Mouse (Mus musculus) adrenal gland, postnatal 36 days (tissue): ENCODE results near the gene Col6a4. TPM values are rescaled to one million over a fixed set of nuclear protein-coding genes. Genes with fewer than 3 reads are reported as not detected.

ENCODE experiments used
- DNase-seq, 2 experiments: peaks; one replicate each; pipeline ENCODE4 v3.0.0; 2021; ENCODE audit warnings: mixed read lengths in 1 of 2
- total RNA-seq, 2 experiments: library from RNA; stranded (reverse); gene quantifications; 2 replicates each; pipeline ENCODE4 v1.2.3; 2021

The Col6a4 gene
- total RNA-seq, 2 experiments from 2014 or later = 0.36 to 0.46 TPM

DNA sequence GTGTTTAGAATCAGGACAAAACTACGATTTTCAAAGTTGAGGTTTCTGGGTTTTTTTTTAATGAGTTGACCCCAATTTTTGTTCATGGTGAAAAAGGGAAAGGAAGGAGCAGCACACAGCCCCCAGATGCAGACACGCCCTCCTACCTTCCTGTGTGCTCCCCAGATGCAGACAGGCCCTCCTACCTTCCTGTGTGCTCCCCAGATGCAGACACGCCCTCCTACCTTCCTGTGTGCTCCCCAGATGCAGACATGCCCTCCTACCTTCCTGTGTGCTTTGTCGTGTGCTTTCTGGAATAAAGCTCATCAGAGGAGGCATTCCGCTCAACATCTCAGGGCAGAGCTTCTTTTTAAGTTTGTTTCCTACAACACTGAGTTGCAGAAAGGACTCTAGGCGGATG is 24.9 kb downstream of the Col6a4 start:
- DNase-seq = no peak

DNA sequence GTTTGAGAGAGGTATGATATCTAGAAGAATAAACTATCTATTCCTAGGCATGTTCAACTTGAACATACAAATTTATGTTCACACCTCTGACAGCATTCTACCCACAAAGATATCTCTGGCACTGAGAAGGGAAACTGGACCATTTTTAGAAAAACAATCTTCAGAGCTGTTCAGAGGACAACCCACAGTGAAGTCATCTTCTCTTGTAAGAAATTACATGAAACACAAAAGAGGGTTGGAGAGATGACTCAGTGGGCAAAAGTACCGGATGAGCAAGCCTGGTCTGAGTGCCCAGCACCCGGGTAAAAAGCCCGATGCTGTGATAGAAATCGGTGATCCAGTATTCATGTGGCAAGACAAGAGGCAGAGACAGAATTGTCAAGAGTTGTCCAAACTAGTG is 43.1 kb downstream of the Col6a4 start:
- DNase-seq = no peak

DNA sequence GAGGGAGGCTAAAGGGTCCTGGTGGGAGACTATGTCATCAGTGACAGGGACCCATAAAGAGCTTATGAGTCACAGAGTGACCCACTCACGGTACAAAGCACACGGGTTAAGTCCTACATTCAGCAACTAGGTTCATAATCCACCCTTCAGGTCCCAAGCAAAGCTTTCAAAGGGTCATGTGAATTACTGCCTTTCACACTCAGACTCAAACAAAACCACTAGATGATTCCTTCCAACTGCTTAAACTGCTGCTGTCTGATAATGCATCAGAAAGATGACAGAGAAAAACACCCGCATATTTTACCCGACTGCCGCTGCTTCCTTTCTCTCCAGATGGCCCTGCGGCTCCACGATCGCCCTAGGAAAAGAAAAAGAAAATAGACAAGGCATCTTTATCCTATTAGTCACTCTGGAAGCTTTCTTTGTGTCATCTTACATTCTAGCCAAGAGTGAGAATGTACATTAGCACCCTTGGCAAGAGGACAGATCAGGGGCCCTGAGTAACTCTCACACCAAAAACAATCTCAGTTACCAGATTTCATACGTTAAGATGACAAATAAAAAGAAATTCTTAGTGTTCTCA is 52.6 kb downstream of the Col6a4 start:
- DNase-seq = no peak

DNA sequence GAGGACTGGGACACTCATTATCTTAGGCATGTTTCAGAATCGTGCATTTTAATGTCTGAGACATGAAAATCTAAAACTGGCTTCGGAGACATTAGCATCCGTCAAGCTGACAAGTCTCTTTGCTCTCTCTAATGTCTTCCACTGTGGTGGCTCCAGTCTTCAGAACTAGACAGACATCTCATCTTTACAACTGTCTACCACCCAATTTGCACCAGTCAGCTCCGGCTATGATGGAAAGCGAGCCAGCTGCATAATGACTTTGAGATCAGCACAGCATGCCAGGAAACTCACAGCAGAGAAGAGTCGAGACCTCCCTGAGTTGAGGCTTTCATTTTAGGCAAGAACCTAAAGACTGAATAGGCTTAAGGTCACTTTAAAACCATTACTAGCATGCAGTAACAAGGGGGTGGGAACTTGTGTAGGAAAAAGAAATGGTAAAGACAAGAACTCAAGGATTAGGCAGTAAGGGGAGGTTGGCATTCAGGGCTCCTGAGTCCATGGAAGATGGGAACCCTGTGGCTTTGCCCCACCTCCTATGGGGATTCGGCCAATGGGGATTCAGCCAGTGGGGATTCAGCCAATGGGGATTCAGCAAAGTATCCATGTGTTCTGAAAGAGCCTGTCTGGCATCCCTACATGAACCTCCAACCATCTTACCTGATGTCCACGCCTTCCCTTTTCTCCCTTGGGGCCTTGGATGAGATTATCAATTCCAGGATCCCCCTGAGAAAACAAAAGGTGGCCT is 56.5 kb downstream of the Col6a4 start:
- DNase-seq = no peak

GRCm38 (mm10) chr9:106039276-106039675 is 57.3 kb downstream of the Col6a4 start:
- DNase-seq = no peak

- DNase-seq = peak; percentile 43 to 68
These were observed 57.7 kb downstream of the Col6a4 start for GRCm38 (mm10) chr9:106038865-106039264.

- peak; percentile 24 to 33 for DNase-seq
These were observed 80.9 kb downstream of the Col6a4 start for GRCm38 (mm10) chr9:106015666-106016065.

GRCm38 (mm10) chr9:106013139-106013538 is 83.4 kb downstream of the Col6a4 start:
- DNase-seq = no peak

DNA sequence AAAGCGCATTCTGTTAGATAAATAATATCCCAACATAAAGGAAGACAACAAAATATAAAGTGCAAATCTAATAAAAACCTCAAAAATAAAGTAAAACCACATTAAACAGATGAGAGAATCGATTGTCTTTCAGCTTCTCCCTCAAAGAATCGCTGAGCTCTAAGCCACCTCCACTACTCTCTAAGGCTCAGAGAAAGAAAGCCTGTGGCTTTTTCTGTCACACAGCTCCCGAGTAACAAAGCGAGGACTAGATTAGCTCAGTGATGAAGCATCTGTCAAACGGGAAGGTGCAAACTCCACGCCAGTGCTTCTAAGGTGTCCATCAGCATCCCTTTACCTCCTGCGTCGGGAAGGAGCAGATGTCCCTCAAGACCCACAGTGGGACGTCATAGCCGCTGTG is 98.6 kb downstream of the Col6a4 start:
- DNase-seq = no peak

DNA sequence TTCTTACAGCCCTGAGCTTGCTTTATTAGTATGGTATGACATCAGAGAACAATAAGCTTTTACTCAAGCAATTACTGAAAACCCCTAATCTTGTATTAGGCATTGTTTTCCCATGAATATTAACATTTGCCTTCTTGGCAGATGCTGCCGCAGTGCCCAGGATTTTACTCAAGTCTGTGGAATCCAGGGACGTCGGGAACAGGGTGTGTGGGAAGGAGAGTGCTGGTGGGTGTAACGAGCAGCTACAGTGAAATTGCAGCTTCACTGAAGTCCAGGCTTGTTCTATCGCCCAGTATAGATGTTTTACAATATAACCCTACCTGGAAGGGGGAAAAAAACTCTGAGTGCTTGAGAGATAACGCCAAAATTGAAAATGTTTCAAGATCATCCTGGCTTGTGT is 104.2 kb downstream of the Col6a4 start:
- DNase-seq = no peak

DNA sequence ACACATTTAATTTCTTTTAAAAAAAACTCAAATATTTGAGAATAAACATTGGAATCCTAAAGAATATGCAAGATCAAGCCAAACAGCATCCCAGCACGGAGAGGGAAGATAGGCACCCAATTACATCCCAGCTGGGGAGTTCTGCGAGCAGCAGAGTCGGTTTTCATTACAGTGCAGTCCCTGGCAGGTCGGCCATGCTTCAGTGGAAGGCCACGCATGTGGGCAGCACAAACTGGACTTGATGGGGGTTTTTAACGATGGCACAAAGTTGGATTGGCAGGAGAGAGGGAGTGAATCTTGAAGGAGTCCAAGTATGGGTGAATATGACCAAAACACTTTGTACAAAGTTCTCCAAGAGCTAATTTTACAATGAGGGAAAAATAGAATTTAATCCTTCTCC is 106.5 kb downstream of the Col6a4 start:
- no peak for DNase-seq

DNA sequence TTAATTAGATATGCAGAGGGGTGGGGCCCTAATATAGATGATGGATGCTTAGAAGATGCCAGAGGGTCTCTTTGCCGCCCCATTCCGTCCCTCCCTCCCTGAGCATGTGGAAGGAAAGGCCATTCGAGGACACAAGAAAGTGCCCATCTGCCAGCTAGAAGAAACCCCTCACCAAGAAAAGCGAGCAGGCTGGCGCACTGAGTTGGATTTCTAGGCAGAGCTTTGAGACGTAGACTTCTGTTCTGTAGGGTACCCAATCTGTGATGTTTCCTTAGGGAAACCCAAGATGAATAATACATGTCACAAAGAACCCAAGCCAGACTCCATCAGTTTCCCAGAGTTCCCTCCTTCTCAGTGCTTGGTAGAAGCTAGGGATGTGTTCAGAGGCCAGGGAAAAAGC is 107.1 kb downstream of the Col6a4 start:
- no peak for DNase-seq

DNA sequence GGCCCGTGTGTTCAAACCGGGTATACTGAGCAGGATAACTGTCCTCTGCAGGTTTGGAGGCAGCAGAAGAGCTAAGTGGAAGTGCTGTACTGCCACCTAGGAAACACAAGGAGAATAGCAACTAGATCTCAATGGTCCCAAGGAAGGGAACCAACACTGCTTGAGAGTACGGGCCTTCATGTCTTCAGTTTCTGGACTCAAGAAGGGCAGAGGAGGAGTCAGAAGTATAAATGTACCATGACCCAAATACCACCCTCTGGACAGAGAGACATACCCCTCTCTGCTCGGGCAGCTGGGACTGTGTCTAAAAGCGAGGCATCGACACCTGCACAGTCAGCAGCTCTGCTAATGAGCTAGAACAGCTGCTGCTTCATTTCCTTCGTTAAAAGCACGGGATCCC is 108.5 kb downstream of the Col6a4 start:
- no peak for DNase-seq

- no peak for DNase-seq
These were observed 111.6 kb downstream of the Col6a4 start for GRCm38 (mm10) chr9:105984931-105985519.

DNA sequence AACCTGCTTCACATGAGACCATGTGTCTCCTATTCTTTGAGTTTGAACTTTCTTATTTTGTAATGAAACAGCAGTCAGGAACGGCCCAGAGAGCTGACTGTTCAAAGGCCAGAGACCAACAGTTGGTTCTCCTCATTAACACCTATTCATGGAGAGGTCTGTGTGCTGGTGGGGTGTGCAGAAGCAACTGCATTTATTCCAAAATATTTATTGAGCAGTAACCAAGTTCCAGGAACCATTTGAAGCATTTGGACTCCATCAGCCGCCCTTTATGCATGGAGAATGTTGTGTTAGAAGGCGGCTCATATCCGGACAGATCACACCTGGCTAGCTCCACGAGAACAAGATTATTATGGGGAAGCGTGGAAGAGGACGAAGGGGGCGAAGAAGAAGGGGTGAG is 118.1 kb downstream of the Col6a4 start:
- no peak for DNase-seq

- no peak for DNase-seq
These were observed 119.7 kb downstream of the Col6a4 start for GRCm38 (mm10) chr9:105976871-105977270.

GRCm38 (mm10) chr9:105976314-105976713 is 120.3 kb downstream of the Col6a4 start:
- no peak for DNase-seq

GRCm38 (mm10) chr9:105973736-105974135 is 122.8 kb downstream of the Col6a4 start:
- no peak for DNase-seq

DNA sequence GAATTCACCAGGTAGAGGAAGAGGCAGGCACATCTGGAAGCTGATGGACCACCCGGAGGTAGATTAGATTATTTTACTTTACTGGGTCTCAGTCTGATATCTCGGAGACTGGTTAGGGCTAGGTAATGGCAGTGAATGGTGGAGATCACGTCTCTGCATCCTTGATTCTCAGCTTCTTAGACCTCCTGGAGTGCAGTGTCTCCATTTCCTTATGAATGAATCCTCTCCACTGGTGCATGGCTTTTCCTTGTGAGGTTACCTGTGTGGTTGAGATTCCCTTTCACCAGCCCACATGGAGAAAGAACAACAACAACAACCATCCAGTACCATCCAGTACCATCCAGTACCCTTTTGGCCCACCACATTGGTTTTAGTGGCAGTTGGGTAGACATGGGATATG is 124.6 kb downstream of the Col6a4 start:
- no peak for DNase-seq

GRCm38 (mm10) chr9:105971351-105971894 is 125.2 kb downstream of the Col6a4 start:
- no peak for DNase-seq

DNA sequence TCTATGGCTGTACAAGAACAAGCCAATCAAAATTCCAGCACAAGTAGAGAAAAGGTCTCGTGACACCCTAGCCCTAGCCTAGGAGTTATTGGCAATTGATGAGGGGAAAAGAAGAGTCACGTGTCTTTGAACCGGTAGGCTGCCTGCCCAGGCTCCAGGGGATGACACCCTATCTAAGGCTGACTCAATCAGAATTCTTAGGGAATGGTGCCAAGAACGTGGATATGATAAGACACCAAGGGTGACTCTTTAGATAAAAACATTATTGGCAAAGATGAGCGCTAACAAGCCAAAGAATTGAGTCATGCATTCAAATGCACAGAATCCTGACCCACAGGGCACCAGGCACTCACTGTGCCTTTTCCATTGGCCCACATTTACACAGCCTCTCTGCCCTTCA is 125.7 kb downstream of the Col6a4 start:
- DNase-seq = peak in 1 of 2 experiments; percentile 12

DNA sequence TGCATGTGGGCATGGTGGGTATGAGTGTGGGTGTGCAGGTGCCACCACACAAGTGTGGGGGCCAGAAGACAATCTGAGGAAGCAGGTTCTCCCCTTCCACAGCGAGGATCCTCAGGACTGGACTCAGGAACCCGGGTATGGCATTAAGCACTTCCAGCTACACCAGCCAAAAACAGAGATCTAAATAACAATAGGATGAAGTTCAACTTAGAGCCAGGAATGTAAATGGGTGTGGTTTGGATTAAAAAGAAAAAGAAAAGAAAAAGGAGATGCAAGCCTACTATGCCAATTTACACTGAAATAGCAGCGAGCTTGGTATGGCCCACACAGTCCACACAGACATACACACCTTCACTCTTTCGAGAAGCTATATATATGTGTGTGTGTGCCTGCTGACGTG is 128.6 kb downstream of the Col6a4 start:
- no peak for DNase-seq

DNA sequence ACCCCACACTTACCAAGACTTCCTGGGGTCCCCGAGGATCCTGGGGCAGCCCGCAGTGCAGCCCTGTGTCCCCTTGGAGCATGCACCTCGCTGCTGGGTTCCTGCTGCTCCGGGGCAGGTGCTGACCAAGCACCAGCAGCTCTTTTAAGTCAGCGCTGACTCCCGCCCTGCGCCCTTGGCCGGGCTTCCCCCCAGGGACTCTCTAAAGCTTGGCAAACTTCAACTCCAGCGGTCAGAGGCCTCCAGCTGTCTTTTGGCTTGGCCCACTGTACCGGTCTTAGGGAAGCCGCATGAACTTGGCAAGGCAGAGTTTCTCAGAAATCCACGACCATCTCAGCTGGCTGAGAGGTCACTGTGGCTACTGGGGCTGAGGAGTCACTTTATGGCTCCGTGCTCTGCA is 136.1 kb downstream of the Col6a4 start, which contains the start of gene Col6a5:
Gene Col6a5, minus strand, starts transcription at position 111 of the 400 bp plus-strand sequence.
- peak; percentile 67 to 74 for DNase-seq
